Mouse (Mus musculus): Measurements from ENCODE around the gene Hadha.

- no peak for TF ChIP-seq CTCF (IDR thresholded peaks at IDR 0.05; ENCODE audit: low read depth)
- TF ChIP-seq EP300 (optimal IDR thresholded peaks at IDR 0.05): no peak
These were observed 59.2 kb downstream of the Hadha start for GRCm38 (mm10) chr5:30095731-30096130.
